Mouse (Mus musculus) left cerebral cortex, adult 9 months (tissue): ENCODE data around the gene Camsap2.

Source experiments
- DNase-seq, 2 experiments: peaks; one replicate each; pipeline ENCODE4 v3.0.0; 2022; ENCODE audit warnings: low spot score in 2 of 2

Gene Camsap2

GRCm38 (mm10) chr1:136345454-136346372 lies at the start of gene Camsap2:
Gene Camsap2, minus strand, starts transcription at chr1:136346104.
- DNase-seq: peak; percentile 81 to 96

- DNase-seq: no peak
These were observed 49.2 kb upstream of the Camsap2 start for GRCm38 (mm10) chr1:136395073-136395472.

GRCm38 (mm10) chr1:136394506-136394905 lies 48.6 kb upstream of the Camsap2 start:
- no peak for DNase-seq

GRCm38 (mm10) chr1:136386914-136387313 lies 41.0 kb upstream of the Camsap2 start:
- DNase-seq: no peak

- no peak for DNase-seq
These were observed 35.7 kb upstream of the Camsap2 start for GRCm38 (mm10) chr1:136381583-136381982.

GRCm38 (mm10) chr1:136381169-136381568 lies 35.3 kb upstream of the Camsap2 start:
- no peak for DNase-seq

GRCm38 (mm10) chr1:136380606-136381005 lies 34.7 kb upstream of the Camsap2 start:
- no peak for DNase-seq

- no peak for DNase-seq
These were observed 34.3 kb upstream of the Camsap2 start for GRCm38 (mm10) chr1:136380161-136380560.

GRCm38 (mm10) chr1:136379261-136379660 lies 33.4 kb upstream of the Camsap2 start:
- DNase-seq: no peak

- no peak for DNase-seq
These were observed 20.1 kb upstream of the Camsap2 start for GRCm38 (mm10) chr1:136365986-136366385.

- peak in 1 of 2 experiments; percentile 53 for DNase-seq
These were observed 18.8 kb upstream of the Camsap2 start for GRCm38 (mm10) chr1:136364711-136365110.

- no peak for DNase-seq
These were observed 17.1 kb upstream of the Camsap2 start for GRCm38 (mm10) chr1:136363035-136363434.

GRCm38 (mm10) chr1:136362567-136362966 lies 16.7 kb upstream of the Camsap2 start:
- DNase-seq: peak in 1 of 2 experiments; percentile 26

- DNase-seq: no peak
These were observed 15.5 kb upstream of the Camsap2 start for GRCm38 (mm10) chr1:136361373-136361772.

GRCm38 (mm10) chr1:136360909-136361308 lies 15.0 kb upstream of the Camsap2 start:
- DNase-seq: no peak

GRCm38 (mm10) chr1:136358841-136359360 lies 13.0 kb upstream of the Camsap2 start:
- no peak for DNase-seq

GRCm38 (mm10) chr1:136355651-136356050 lies 9.7 kb upstream of the Camsap2 start:
- DNase-seq: no peak

- no peak for DNase-seq
These were observed 4.8 kb upstream of the Camsap2 start for GRCm38 (mm10) chr1:136350699-136351200.

- DNase-seq: no peak
These were observed 2.2 kb upstream of the Camsap2 start for GRCm38 (mm10) chr1:136348137-136348536.

GRCm38 (mm10) chr1:136347140-136347539 lies 1.2 kb upstream of the Camsap2 start:
- DNase-seq: no peak

GRCm38 (mm10) chr1:136346373-136347035 lies 600 bp upstream of the Camsap2 start:
- DNase-seq: no peak

- peak in 1 of 2 experiments; percentile 28 for DNase-seq
These were observed 993 bp downstream of the Camsap2 start for GRCm38 (mm10) chr1:136344768-136345453.
